Mouse (Mus musculus) small intestine, adult 2 months (tissue): ENCODE data around the gene Slc51a.

Experiments used
- CTCF ChIP-seq: fragments of 200-500 bp; IDR thresholded peaks from 2 replicates; pipeline ENCODE4 v1.5.1; 2012; ENCODE audit warnings: low read depth, mild to moderate bottlenecking, control low read depth, inconsistent platforms, low read length, moderate library complexity, mixed read lengths; ENCODE audit not compliant: insufficient replicate concordance, insufficient read length; ENCODE audit errors: extremely low read depth
- POLR2A ChIP-seq: fragments of 200-500 bp; IDR thresholded peaks from 2 replicates; pipeline ENCODE4 v1.6.1; 2012; ENCODE audit warnings: low read depth, mild to moderate bottlenecking, control low read depth, inconsistent platforms, low read length, moderate library complexity

GRCm38 (mm10) chr16:32517785-32518481 lies 30.3 kb upstream of the Slc51a start:
- TF ChIP-seq POLR2A: no peak
- no peak for TF ChIP-seq CTCF
